Mouse (Mus musculus): Measurements from ENCODE around the gene Lrrc66. TPM values are rescaled to one million over a fixed set of nuclear protein-coding genes. Genes with fewer than 3 reads are reported as not detected.

Lrrc66 gene
- polyA plus RNA-seq, 1 experiment from 2014 or later: 0.20 TPM

GRCm38 (mm10) chr5:73651061-73651854 lies 18.9 kb upstream of the Lrrc66 start, which contains the start of gene Spata18:
Gene Spata18 (plus strand): TSS chr5:73651379.
- TF ChIP-seq EP300 (IDR thresholded peaks at IDR 0.05) (no peak), CTCF (IDR thresholded peaks at IDR 0.05) (no peak)
- Histone ChIP-seq H3K27ac (ENCODE audit: low read length) (no peak within 1 kb of the TSS), H3K36me3 (ENCODE audit: insufficient read depth, low read length) (no peaks in the 10 kb centered on the region), H3K4me1 (ENCODE audit: insufficient read depth, low read depth, low read length) (peaks cover 10% of the 10 kb centered on the region; the same call in 1 of the 2 replicates), H3K9ac (replicated peaks; ENCODE audit: low read depth) (0 out of 2 replicates have a peak within 1 kb of the TSS, but pooled peaks have one; percentile 5), H3K9me3 (ENCODE audit: low read length) (no peaks in the 10 kb centered on the region), H3K27me3 (replicated peaks; ENCODE audit: insufficient read depth, low read length) (peaks cover 35% of the 10 kb centered on the region), H3K4me2 (replicated peaks; ENCODE audit: low read depth, low read length) (peak within 1 kb of the TSS; percentile 95), H3K4me3 (ENCODE audit: low read depth, low read length) (peak within 1 kb of the TSS; percentile 54)
- ATAC-seq (peak; percentile 20), DNase-seq (ENCODE audit: low spot score) (peak; percentile 32)
- WGBS: under 1% methylated on average over 49 of the region's 57 CpGs

GRCm38 (mm10) chr5:73650365-73650964 lies 18.1 kb upstream of the Lrrc66 start:
- peak overlapping the region; percentile 54 for H3K4me3 ChIP-seq (ENCODE audit: low read depth, low read length)
- WGBS: 2% methylated on average over 15 of the region's 15 CpGs
- no peak for DNase-seq (ENCODE audit: low spot score)
- H3K9ac ChIP-seq (replicated peaks; ENCODE audit: low read depth): 0 out of 2 replicates have a peak overlapping the region, but pooled peaks have one; percentile 5
- H3K27me3 ChIP-seq (replicated peaks; ENCODE audit: insufficient read depth, low read length): peaks cover 35% of the 10 kb centered on the region
- TF ChIP-seq EP300 (IDR thresholded peaks at IDR 0.05) (no peak), CTCF (IDR thresholded peaks at IDR 0.05) (no peak)
- peak overlapping the region; percentile 95 for H3K4me2 ChIP-seq (replicated peaks; ENCODE audit: low read depth, low read length)
- ATAC-seq: no peak
- no peak overlapping the region for H3K27ac ChIP-seq (ENCODE audit: low read length)
- H3K4me1 ChIP-seq (ENCODE audit: insufficient read depth, low read depth, low read length): peaks cover 10% of the 10 kb centered on the region; the same call in 1 of the 2 replicates
- no peaks in the 10 kb centered on the region for H3K9me3 ChIP-seq (ENCODE audit: low read length)
- H3K36me3 ChIP-seq (ENCODE audit: insufficient read depth, low read length): no peaks in the 10 kb centered on the region

GRCm38 (mm10) chr5:73647261-73647900 lies 15.1 kb upstream of the Lrrc66 start, which contains the start of gene Sgcb:
Gene Sgcb (minus strand): TSS chr5:73647790.
- Histone ChIP-seq H3K4me2 (replicated peaks; ENCODE audit: low read depth, low read length) (peak within 1 kb of the TSS; percentile 71), H3K27ac (ENCODE audit: low read length) (peak within 1 kb of the TSS; percentile 57; the same call in 1 of the 2 replicates), H3K36me3 (ENCODE audit: insufficient read depth, low read length) (no peaks in the 10 kb centered on the region), H3K4me3 (ENCODE audit: low read depth, low read length) (peak within 1 kb of the TSS; percentile 71), H3K9me3 (ENCODE audit: low read length) (no peaks in the 10 kb centered on the region), H3K27me3 (replicated peaks; ENCODE audit: insufficient read depth, low read length) (peaks cover 30% of the 10 kb centered on the region), H3K4me1 (ENCODE audit: insufficient read depth, low read depth, low read length) (peaks cover 10% of the 10 kb centered on the region; the same call in 1 of the 2 replicates), H3K9ac (replicated peaks; ENCODE audit: low read depth) (peak within 1 kb of the TSS; percentile 44; the same call in 1 of the 2 replicates)
- TF ChIP-seq EP300 (IDR thresholded peaks at IDR 0.05): no peak
- peak; percentile 28; the same call in 1 of the 2 replicates for TF ChIP-seq CTCF (IDR thresholded peaks at IDR 0.05)
- peak; percentile 78 for DNase-seq (ENCODE audit: low spot score)
- under 1% methylated on average over 55 of the region's 62 CpGs for WGBS
- peak; percentile 85 for ATAC-seq

GRCm38 (mm10) chr5:73642091-73642490 lies 9.8 kb upstream of the Lrrc66 start:
- 86% methylated on average over 4 of the region's 4 CpGs for WGBS
- no peak for DNase-seq (ENCODE audit: low spot score)
- peak; percentile 68 for TF ChIP-seq CTCF (IDR thresholded peaks at IDR 0.05)
- no peak for TF ChIP-seq EP300 (IDR thresholded peaks at IDR 0.05)

GRCm38 (mm10) chr5:73641058-73641457 lies 8.7 kb upstream of the Lrrc66 start:
- DNase-seq (ENCODE audit: low spot score) (no peak), ATAC-seq (no peak)
- H3K4me1 ChIP-seq (ENCODE audit: insufficient read depth, low read depth, low read length): no peaks in the 10 kb centered on the region
- H3K4me2 ChIP-seq (replicated peaks; ENCODE audit: low read depth, low read length): no peak overlapping the region
- H3K36me3 ChIP-seq (ENCODE audit: insufficient read depth, low read length): no peaks in the 10 kb centered on the region
- H3K4me3 ChIP-seq (ENCODE audit: low read depth, low read length): no peak overlapping the region
- no peak overlapping the region for H3K27ac ChIP-seq (ENCODE audit: low read length)
- 88% methylated on average over 3 of the region's 3 CpGs for WGBS
- no peaks in the 10 kb centered on the region for H3K9me3 ChIP-seq (ENCODE audit: low read length)
- TF ChIP-seq EP300 (IDR thresholded peaks at IDR 0.05): no peak
- TF ChIP-seq CTCF (IDR thresholded peaks at IDR 0.05): no peak
- H3K9ac ChIP-seq (replicated peaks; ENCODE audit: low read depth): no peak overlapping the region
- no peaks in the 10 kb centered on the region for H3K27me3 ChIP-seq (replicated peaks; ENCODE audit: insufficient read depth, low read length)

More at GRCm38 (mm10) chr5:73642091-73642490, 9.8 kb upstream of the Lrrc66 start:
- no peak for ATAC-seq
- Histone ChIP-seq H3K27me3 (replicated peaks; ENCODE audit: insufficient read depth, low read length) (no peaks in the 10 kb centered on the region), H3K4me2 (replicated peaks; ENCODE audit: low read depth, low read length) (no peak overlapping the region), H3K9ac (replicated peaks; ENCODE audit: low read depth) (no peak overlapping the region), H3K9me3 (ENCODE audit: low read length) (no peaks in the 10 kb centered on the region), H3K4me1 (ENCODE audit: insufficient read depth, low read depth, low read length) (no peaks in the 10 kb centered on the region; the same call in 1 of the 2 replicates), H3K27ac (ENCODE audit: low read length) (no peak overlapping the region), H3K4me3 (ENCODE audit: low read depth, low read length) (no peak overlapping the region), H3K36me3 (ENCODE audit: insufficient read depth, low read length) (no peaks in the 10 kb centered on the region)

All from lung, postnatal 0 days (tissue).